Mouse (Mus musculus): ENCODE measurements around the gene Neurl1b. TPM values are rescaled to one million over a fixed set of nuclear protein-coding genes. Genes with fewer than 3 reads are reported as not detected.

The Neurl1b gene
- 0.25 and 0.27 TPM in 2 replicates for polyA plus RNA-seq (2012; rRNA removed)

DNA sequence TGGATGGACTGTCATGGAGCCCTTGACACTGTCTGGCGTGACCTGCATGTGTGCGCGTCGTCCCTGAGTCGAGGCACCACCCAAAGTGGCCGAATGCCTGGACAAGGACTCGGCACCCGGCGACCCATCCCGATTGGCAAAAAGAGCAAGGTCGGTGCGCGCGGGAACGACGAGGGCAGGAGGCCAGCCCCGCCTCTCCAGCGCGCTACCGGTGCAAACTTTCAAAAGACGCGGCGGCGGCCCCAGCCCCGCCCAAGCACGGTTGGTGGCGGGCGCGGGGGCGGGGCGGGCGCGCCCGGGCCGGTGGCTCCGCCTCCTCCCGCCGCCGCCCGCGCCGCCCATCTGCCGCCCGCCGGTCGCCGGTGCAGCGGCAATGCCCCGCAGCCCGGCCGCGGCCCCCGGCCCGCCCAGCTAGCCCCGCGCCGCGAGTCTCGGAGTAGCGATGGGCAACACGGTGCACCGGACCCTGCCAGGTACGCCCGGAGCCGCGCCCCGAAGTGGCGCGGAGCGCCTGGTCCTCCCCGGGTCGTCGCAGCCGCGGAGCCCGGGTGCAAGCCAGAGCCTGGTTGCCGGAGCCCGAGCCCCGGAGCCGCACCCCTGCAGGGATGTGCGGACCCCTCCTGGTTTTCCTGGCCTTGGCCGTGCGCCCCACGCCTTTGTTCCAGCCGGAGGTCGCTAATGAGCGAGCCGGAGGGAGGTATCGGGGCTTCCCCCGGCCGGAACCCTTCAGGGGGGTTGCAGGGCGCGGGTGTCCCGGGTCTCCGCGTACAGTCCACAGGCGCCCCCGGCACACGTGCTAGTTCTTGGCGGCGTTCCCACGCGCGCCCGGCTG, at the start of gene Neurl1b:
Gene Neurl1b (plus strand): TSS at position 307 of the 832 bp plus-strand sequence.

Other genes with a start within 250 kb of the Neurl1b start
- 5.9 and 6.1 TPM in 2 replicates for gene Pdia2, start 215.7 kb upstream of the Neurl1b start, polyA plus RNA-seq (2012; rRNA removed)
- 0.50 and 0.55 TPM in 2 replicates for gene Rgs11, start 211.9 kb upstream of the Neurl1b start, polyA plus RNA-seq (2012; rRNA removed)
- gene Arhgdig, start 207.0 kb upstream of the Neurl1b start, polyA plus RNA-seq (2012; rRNA removed): 3.7 and 3.9 TPM in 2 replicates
- 11.9 and 13.0 TPM in 2 replicates for gene Fam234a, start 170.6 kb upstream of the Neurl1b start, polyA plus RNA-seq (2012; rRNA removed)
- gene Luc7l, start 161.9 kb upstream of the Neurl1b start, polyA plus RNA-seq (2012; rRNA removed): 18.0 and 21.9 TPM in 2 replicates
- gene Ergic1, start 146.7 kb downstream of the Neurl1b start, polyA plus RNA-seq (2012; rRNA removed): 53.4 and 55.7 TPM in 2 replicates
- gene Dusp1, start 147.3 kb downstream of the Neurl1b start, polyA plus RNA-seq (2012; rRNA removed): 27.0 and 35.9 TPM in 2 replicates
- 93.2 and 101 TPM in 2 replicates for gene Atp6v0e, start 248.4 kb downstream of the Neurl1b start, polyA plus RNA-seq (2012; rRNA removed)